Mouse (Mus musculus): ENCODE measurements around the gene Ndufaf1. TPM values are rescaled to one million over a fixed set of nuclear protein-coding genes. Genes with fewer than 3 reads are reported as not detected.

Ndufaf1 gene
- polyA plus RNA-seq, 1 experiment from 2014 or later: 39.8 TPM

Other genes starting within 250 kb of the Ndufaf1 start
- 4.5 and 4.6 TPM in 2 replicates for gene Ino80, start 185.1 kb downstream of the Ndufaf1 start, polyA plus RNA-seq (2014; fragmentation: Nextera tagmentation; extraction: Ambion mirVana)
- 0.57 and 0.65 TPM in 2 replicates for gene Exd1, start 115.2 kb downstream of the Ndufaf1 start, polyA plus RNA-seq (2014; fragmentation: Nextera tagmentation; extraction: Ambion mirVana)
- 69.4 and 72.8 TPM in 2 replicates for gene Chp1, start 115.1 kb downstream of the Ndufaf1 start, polyA plus RNA-seq (2014; fragmentation: Nextera tagmentation; extraction: Ambion mirVana)
- gene Nusap1, start 44.5 kb downstream of the Ndufaf1 start, polyA plus RNA-seq (2014; fragmentation: Nextera tagmentation; extraction: Ambion mirVana): 72.3 and 76.5 TPM in 2 replicates
- 25.9 and 26.8 TPM in 2 replicates for gene Oip5, start 44.4 kb downstream of the Ndufaf1 start, polyA plus RNA-seq (2014; fragmentation: Nextera tagmentation; extraction: Ambion mirVana)
- 31.9 and 35.0 TPM in 2 replicates for gene Rtf1, start 12.2 kb upstream of the Ndufaf1 start, polyA plus RNA-seq (2014; fragmentation: Nextera tagmentation; extraction: Ambion mirVana)
- gene Itpka, start 79.5 kb upstream of the Ndufaf1 start, polyA plus RNA-seq (2014; fragmentation: Nextera tagmentation; extraction: Ambion mirVana): 0.78 and 1.1 TPM in 2 replicates
- 0.13 TPM in 1 of 2 replicates, not detected in the other for gene Ltk, start 97.6 kb upstream of the Ndufaf1 start, polyA plus RNA-seq (2014; fragmentation: Nextera tagmentation; extraction: Ambion mirVana)
- gene Rpap1, start 124.7 kb upstream of the Ndufaf1 start, polyA plus RNA-seq (2014; fragmentation: Nextera tagmentation; extraction: Ambion mirVana): 23.5 and 26.6 TPM in 2 replicates
- 19.0 and 20.0 TPM in 2 replicates for gene Tyro3, start 134.9 kb upstream of the Ndufaf1 start, polyA plus RNA-seq (2014; fragmentation: Nextera tagmentation; extraction: Ambion mirVana)
- 31.0 and 36.3 TPM in 2 replicates for gene Mga, start 234.4 kb upstream of the Ndufaf1 start, polyA plus RNA-seq (2014; fragmentation: Nextera tagmentation; extraction: Ambion mirVana)